14 mouse cellular contexts compared by ENCODE assay signal in the genomic region with DNA sequence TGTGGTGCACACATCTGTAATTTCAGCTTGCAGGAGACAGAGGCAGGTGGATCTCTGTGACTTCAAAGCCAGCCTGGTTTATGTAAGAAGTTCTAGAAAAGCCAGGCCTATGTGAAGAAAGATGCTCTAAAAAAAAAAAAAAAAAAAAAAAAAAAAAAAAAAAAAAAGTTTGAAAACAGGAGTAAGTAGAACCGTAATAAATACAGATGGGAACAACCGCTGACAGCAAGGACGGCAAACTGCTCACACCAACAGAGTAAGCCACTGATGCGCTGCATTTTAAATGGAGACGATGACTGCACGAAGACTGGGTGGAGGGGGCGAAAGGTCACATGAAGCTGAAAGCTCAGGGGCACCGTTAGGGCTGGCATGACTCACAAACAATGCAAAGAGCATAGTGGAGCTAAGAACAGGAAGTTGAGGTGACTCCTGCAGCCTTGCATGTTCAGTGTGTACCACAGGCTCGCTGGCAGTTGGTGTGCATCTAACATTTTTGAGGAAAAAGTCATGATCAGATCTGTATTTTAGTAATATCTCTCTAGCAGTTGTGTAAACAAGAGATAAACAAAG. TPM values are rescaled to one million over a fixed set of nuclear protein-coding genes. Genes with fewer than 3 reads are reported as not detected.
DNase-seq lines count a peak whose midpoint lies in the region; ATAC-seq and TF ChIP-seq lines count a peak whose summit lies in the region.
"Had no signal": no experiment of that assay in that cellular context is flagged by ENCODE, and none has a peak within 500 bp of the region (broad histone marks: within the 10 kb centered on the region; RNA-seq: fewer than 3 reads in every experiment).

No protein-coding gene starts in this region.

- no peaks in the 10 kb centered on the region for H3K4me1 ChIP-seq in ES-E14 (ENCODE audit: control insufficient read depth in 2 of 2, insufficient read depth in 2 of 2, low read length in 2 of 2, poor library complexity in 1 of 2)
- H3K4me1 ChIP-seq in intestine, postnatal 0 days (replicated peaks; ENCODE audit: control insufficient read depth, insufficient read depth, low read length) = no peaks in the 10 kb centered on the region
- H3K4me1 ChIP-seq in heart, embryonic 12.5 days (replicated peaks) = no peaks in the 10 kb centered on the region
- no peaks in the 10 kb centered on the region for H3K4me1 ChIP-seq in hindbrain, embryonic 12.5 days
- H3K4me1 ChIP-seq in forebrain, embryonic 12.5 days = no peaks in the 10 kb centered on the region
- H3K4me1 ChIP-seq in embryonic facial prominence, embryonic 10.5 days = no peaks in the 10 kb centered on the region
- H3K4me1 ChIP-seq: midbrain, embryonic 12.5 days had no signal

- no peak overlapping the region for H3K27ac ChIP-seq in ES-E14 (ENCODE audit: insufficient read depth, low read depth, low read length, poor library complexity, severe bottlenecking)
- H3K27ac ChIP-seq in intestine, postnatal 0 days (ENCODE audit: low read depth, low read length) = no peak overlapping the region; the same call in 1 of the 2 replicates
- H3K27ac ChIP-seq in heart, embryonic 12.5 days (ENCODE audit: poor library complexity, severe bottlenecking) = no peak overlapping the region
- H3K27ac ChIP-seq in hindbrain, embryonic 12.5 days = no peak overlapping the region
- no peak overlapping the region for H3K27ac ChIP-seq in forebrain, embryonic 12.5 days
- no peak overlapping the region for H3K27ac ChIP-seq in embryonic facial prominence, embryonic 10.5 days (replicated peaks)
- H3K27ac ChIP-seq: midbrain, embryonic 12.5 days had no signal

- TF ChIP-seq CTCF in intestine, postnatal 0 days (IDR thresholded peaks at IDR 0.05; ENCODE audit: low read depth) = no peak

- H3K4me2 ChIP-seq in intestine, postnatal 0 days (replicated peaks; ENCODE audit: low read depth) = no peak overlapping the region
- H3K4me2 ChIP-seq in heart, embryonic 12.5 days = no peak overlapping the region
- no peak overlapping the region for H3K4me2 ChIP-seq in hindbrain, embryonic 12.5 days (replicated peaks)
- H3K4me2 ChIP-seq in forebrain, embryonic 12.5 days = no peak overlapping the region
- H3K4me2 ChIP-seq: heart, embryonic 11.5 days; midbrain, embryonic 12.5 days had no signal

- no peaks in the 10 kb centered on the region for H3K9me3 ChIP-seq in ES-E14 (ENCODE audit: control insufficient read depth, insufficient read depth, low read depth, low read length)
- no peaks in the 10 kb centered on the region for H3K9me3 ChIP-seq in intestine, postnatal 0 days (ENCODE audit: control insufficient read depth)
- no peaks in the 10 kb centered on the region for H3K9me3 ChIP-seq in heart, embryonic 12.5 days (replicated peaks)
- H3K9me3 ChIP-seq in hindbrain, embryonic 12.5 days (replicated peaks) = no peaks in the 10 kb centered on the region
- H3K9me3 ChIP-seq in forebrain, embryonic 12.5 days = no peaks in the 10 kb centered on the region
- no peaks in the 10 kb centered on the region for H3K9me3 ChIP-seq in embryonic facial prominence, embryonic 10.5 days
- H3K9me3 ChIP-seq: midbrain, embryonic 12.5 days had no signal

- ATAC-seq in intestine, postnatal 0 days = peak; percentile 79
- no peak for ATAC-seq in heart, embryonic 12.5 days (ENCODE audit: insufficient number of reproducible peaks, low FRiP score)
- no peak for ATAC-seq in hindbrain, embryonic 12.5 days (ENCODE audit: low FRiP score)
- ATAC-seq in forebrain, embryonic 12.5 days (ENCODE audit: low FRiP score) = no peak
- ATAC-seq: forebrain, postnatal 0 days; Patski had no signal

- no peak overlapping the region for H3K9ac ChIP-seq in ES-E14 (ENCODE audit: insufficient read depth, low read depth, low read length, poor library complexity, severe bottlenecking)
- H3K9ac ChIP-seq in intestine, postnatal 0 days (ENCODE audit: low read depth, low read length) = no peak overlapping the region
- H3K9ac ChIP-seq in heart, embryonic 12.5 days = no peak overlapping the region
- H3K9ac ChIP-seq in hindbrain, embryonic 12.5 days = no peak overlapping the region
- H3K9ac ChIP-seq in forebrain, embryonic 12.5 days = no peak overlapping the region
- H3K9ac ChIP-seq: forebrain, postnatal 0 days; midbrain, embryonic 12.5 days had no signal

- 54% methylated on average over 9 of the region's 9 CpGs for whole genome bisulfite sequencing in intestine, postnatal 0 days
- WGBS in heart, embryonic 12.5 days = 78% methylated on average over 9 of the region's 9 CpGs
- 62% methylated on average over 9 of the region's 9 CpGs for WGBS in hindbrain, embryonic 12.5 days
- 81% methylated on average over 9 of the region's 9 CpGs for WGBS in forebrain, embryonic 12.5 days
- 75% methylated on average over 9 of the region's 9 CpGs for WGBS in embryonic facial prominence, embryonic 10.5 days

- H3K36me3 ChIP-seq in ES-E14 (ENCODE audit: control insufficient read depth, insufficient read depth, low read length, poor library complexity, severe bottlenecking) = no peaks in the 10 kb centered on the region
- H3K36me3 ChIP-seq in intestine, postnatal 0 days (ENCODE audit: control insufficient read depth, insufficient read depth) = no peaks in the 10 kb centered on the region; the same call in 1 of the 2 replicates
- peaks cover 8% of the 10 kb centered on the region for H3K36me3 ChIP-seq in heart, embryonic 12.5 days
- H3K36me3 ChIP-seq in hindbrain, embryonic 12.5 days = peaks cover 3% of the 10 kb centered on the region; the same call in 1 of the 2 replicates
- no peaks in the 10 kb centered on the region for H3K36me3 ChIP-seq in forebrain, embryonic 12.5 days (replicated peaks)
- H3K36me3 ChIP-seq in embryonic facial prominence, embryonic 10.5 days (replicated peaks) = no peaks in the 10 kb centered on the region; the same call in 1 of the 2 replicates

- no peaks in the 10 kb centered on the region for H3K27me3 ChIP-seq in intestine, postnatal 0 days (replicated peaks; ENCODE audit: control insufficient read depth, insufficient read depth, low read length)
- H3K27me3 ChIP-seq in heart, embryonic 12.5 days (replicated peaks) = no peaks in the 10 kb centered on the region
- no peaks in the 10 kb centered on the region for H3K27me3 ChIP-seq in hindbrain, embryonic 12.5 days
- no peaks in the 10 kb centered on the region for H3K27me3 ChIP-seq in forebrain, embryonic 12.5 days
- H3K27me3 ChIP-seq in embryonic facial prominence, embryonic 10.5 days (replicated peaks; ENCODE audit: low read depth, poor library complexity, severe bottlenecking) = no peaks in the 10 kb centered on the region
- H3K27me3 ChIP-seq: midbrain, embryonic 12.5 days; Patski had no signal

- H3K4me3 ChIP-seq in ES-E14 (ENCODE audit: insufficient read depth in 1 of 2, low read depth in 1 of 2, low read length in 2 of 2, poor library complexity in 1 of 2, severe bottlenecking in 1 of 2) = no peak overlapping the region
- no peak overlapping the region for H3K4me3 ChIP-seq in intestine, postnatal 0 days (ENCODE audit: low read depth, low read length)
- no peak overlapping the region for H3K4me3 ChIP-seq in heart, embryonic 12.5 days
- no peak overlapping the region for H3K4me3 ChIP-seq in hindbrain, embryonic 12.5 days
- no peak overlapping the region for H3K4me3 ChIP-seq in forebrain, embryonic 12.5 days (replicated peaks)
- no peak overlapping the region for H3K4me3 ChIP-seq in embryonic facial prominence, embryonic 10.5 days
- H3K4me3 ChIP-seq: midbrain, embryonic 12.5 days had no signal

- in situ Hi-C loops in ES-E14 (cut with MboI; ENCODE audit: low sequenced_read_pairs in 2 of 2, unreplicated experiment in 2 of 2) = no loop called here

- DNase-seq in 416B (ENCODE audit: low read depth) (peak; percentile 94), ES-E14 (ENCODE audit: low read depth, low spot score) (no peak)
- peak; percentile 79 for DNase-seq in naive thymus-derived CD4-positive, alpha-beta T cell, adult 2 months (ENCODE audit: low read depth)
- DNase-seq in embryonic facial prominence, embryonic 10.5 days (ENCODE audit: low spot score) = no peak
- DNase-seq: forebrain, postnatal 0 days; kidney, adult 2 months had no signal

TF ChIP-seq in ES-E14, 5 proteins besides CTCF, POLR2A, EP300 and RAD21:
- no peak for TF ChIP-seq HCFC1 (IDR thresholded peaks at IDR 0.05; ENCODE audit: borderline replicate concordance, insufficient read depth, low read length)
- peak; percentile 90 for TF ChIP-seq ZNF384 (IDR thresholded peaks at IDR 0.05; ENCODE audit: low read depth, low read length)
TF ChIP-seq in ES-E14: peak in this region for 1.

RNA-seq across cellular contexts. Expression of gene Ctsk, which starts 12.6 kb away (rescaled TPM):
- total RNA-seq in ES-E14 (2012; rRNA removed) = 0.22 and 0.69 TPM in 2 replicates
- polyA plus RNA-seq in intestine, postnatal 0 days (2015; fragmentation: Nextera tagmentation; extraction: Ambion mirVana) = 9.1 and 9.8 TPM in 2 replicates
- 14.2 and 15.1 TPM in 2 replicates for polyA plus RNA-seq in heart, embryonic 12.5 days (2016; fragmentation: Nextera tagmentation; extraction: Ambion mirVana)
- polyA plus RNA-seq in hindbrain, embryonic 12.5 days (2016; fragmentation: Nextera tagmentation; extraction: Ambion mirVana) = 18.3 and 20.2 TPM in 2 replicates
- polyA plus RNA-seq in forebrain, embryonic 12.5 days (2016; fragmentation: Nextera tagmentation; extraction: Ambion mirVana) = 6.0 and 8.1 TPM in 2 replicates
- polyA plus RNA-seq in embryonic facial prominence, embryonic 10.5 days (2016; fragmentation: Nextera tagmentation; extraction: Ambion mirVana) = 3.4 and 5.5 TPM in 2 replicates

RNA-seq across cellular contexts. Expression of gene Ctss, which starts 14.9 kb away (rescaled TPM):
- 0.16 and 0.67 TPM in 2 replicates for total RNA-seq in ES-E14 (2012; rRNA removed)
- 195 and 202 TPM in 2 replicates for polyA plus RNA-seq in intestine, postnatal 0 days (2015; fragmentation: Nextera tagmentation; extraction: Ambion mirVana)
- 5.3 and 7.5 TPM in 2 replicates for polyA plus RNA-seq in heart, embryonic 12.5 days (2016; fragmentation: Nextera tagmentation; extraction: Ambion mirVana)
- 9.3 and 12.0 TPM in 2 replicates for polyA plus RNA-seq in hindbrain, embryonic 12.5 days (2016; fragmentation: Nextera tagmentation; extraction: Ambion mirVana)
- 6.2 and 6.5 TPM in 2 replicates for polyA plus RNA-seq in forebrain, embryonic 12.5 days (2016; fragmentation: Nextera tagmentation; extraction: Ambion mirVana)
- polyA plus RNA-seq in embryonic facial prominence, embryonic 10.5 days (2016; fragmentation: Nextera tagmentation; extraction: Ambion mirVana) = 3.4 and 4.3 TPM in 2 replicates
- polyA plus RNA-seq: Patski had no signal

RNA-seq across cellular contexts. Expression of gene Hormad1, which starts 47.8 kb away (rescaled TPM):
- total RNA-seq in ES-E14 (2012; rRNA removed) = 24.3 and 24.5 TPM in 2 replicates
- polyA plus RNA-seq in intestine, postnatal 0 days (2015; fragmentation: Nextera tagmentation; extraction: Ambion mirVana) = not detected in 2 replicates
- not detected in 2 replicates for polyA plus RNA-seq in heart, embryonic 12.5 days (2016; fragmentation: Nextera tagmentation; extraction: Ambion mirVana)
- polyA plus RNA-seq in hindbrain, embryonic 12.5 days (2016; fragmentation: Nextera tagmentation; extraction: Ambion mirVana) = not detected in 2 replicates
- polyA plus RNA-seq in forebrain, embryonic 12.5 days (2016; fragmentation: Nextera tagmentation; extraction: Ambion mirVana) = not detected in 2 replicates
- polyA plus RNA-seq in embryonic facial prominence, embryonic 10.5 days (2016; fragmentation: Nextera tagmentation; extraction: Ambion mirVana) = not detected in 2 replicates
- total RNA-seq: forebrain, postnatal 0 days; left cerebral cortex, adult 8-10 months had no signal
- polyA plus RNA-seq: forebrain, postnatal 0 days; heart, embryonic 11.5 days; kidney, adult 2 months; midbrain, embryonic 12.5 days; Patski had no signal

Comparison
In these comparisons a context has a peak if more than half of its experiments do, and no peak if none do; other contexts are left out.
1. DNase-seq: peak in 416B (single experiment) and naive thymus-derived CD4-positive, alpha-beta T cell, adult 2 months (single experiment); none in ES-E14 (single experiment) and embryonic facial prominence, embryonic 10.5 days (single experiment).
2. RNA of gene Ctss, which starts 14.9 kb away (polyA plus RNA-seq): 195 to 202 TPM in intestine, postnatal 0 days; 9.3 to 12.0 TPM in hindbrain, embryonic 12.5 days, 5.3 to 7.5 TPM in heart, embryonic 12.5 days, 6.2 to 6.5 TPM in forebrain, embryonic 12.5 days and 3.4 to 4.3 TPM in embryonic facial prominence, embryonic 10.5 days; every median in the first group is over 10 times any median in the second.